Mouse (Mus musculus) bone marrow macrophage, adult 2 months (primary cell): ENCODE data around the gene Gm20388. TPM values are rescaled to one million over a fixed set of nuclear protein-coding genes. Genes with fewer than 3 reads are reported as not detected.

Source experiments
- H3K27ac ChIP-seq: 2 replicates; pipeline ENCODE4 v1.5.1; 2012; ENCODE audit warnings: low read depth, low read length; ENCODE audit not compliant: insufficient read depth
- H3K4me1 ChIP-seq: 2 replicates; pipeline ENCODE4 v1.6.1; 2012; ENCODE audit warnings: low read length; ENCODE audit not compliant: control insufficient read depth, insufficient read depth
- H3K4me3 ChIP-seq: 2 replicates; pipeline ENCODE4 v1.5.1; 2012; ENCODE audit warnings: mild to moderate bottlenecking, low read length, moderate library complexity; ENCODE audit not compliant: insufficient read depth
- CTCF ChIP-seq: IDR thresholded peaks from 2 replicates; pipeline ENCODE4 v1.5.1; 2012; ENCODE audit warnings: low read depth, mild to moderate bottlenecking, low read length, moderate library complexity
- POLR2A ChIP-seq: IDR thresholded peaks from 2 replicates; pipeline ENCODE4 v1.6.1; 2012; ENCODE audit warnings: mild to moderate bottlenecking, low read depth, low read length, borderline replicate concordance
- polyA plus RNA-seq: library from polyadenylated mRNA; stranded (reverse); fragments of >200 nt; gene quantifications from 2 replicates; pipeline ENCODE4 v1.2.4, GENCODE M21; 2012; ENCODE audit not compliant: missing spikeins, insufficient read depth, insufficient read length

The Gm20388 gene
- polyA plus RNA-seq, 1 experiment: 32.7 TPM

DNA sequence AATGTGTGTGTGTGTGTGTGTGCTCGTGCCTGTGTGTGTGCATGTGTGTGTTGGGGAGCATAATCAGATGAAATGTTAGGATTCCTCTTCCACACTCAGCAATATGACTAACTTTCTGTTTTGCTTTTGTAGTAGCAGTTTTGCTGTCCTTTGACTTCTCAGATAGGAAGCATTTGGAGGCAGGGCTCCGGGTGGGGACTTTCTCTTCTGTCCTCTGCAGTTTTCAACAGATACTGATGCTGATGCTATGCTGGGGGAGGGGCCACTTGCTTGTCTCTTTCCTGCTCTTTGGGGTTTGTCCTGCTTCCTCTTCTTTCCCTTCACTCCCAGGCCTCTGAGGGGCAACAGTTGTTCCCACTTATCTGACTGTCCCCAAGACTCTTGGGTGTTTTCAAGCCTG, 4319.2 kb downstream of the Gm20388 start:
- H3K4me3 ChIP-seq: peak overlapping the region; percentile 20
- no peak for TF ChIP-seq POLR2A
- TF ChIP-seq CTCF: no peak
- H3K27ac ChIP-seq: peak overlapping the region; percentile 81
- H3K4me1 ChIP-seq: peaks cover 44% of the 10 kb centered on the region

DNA sequence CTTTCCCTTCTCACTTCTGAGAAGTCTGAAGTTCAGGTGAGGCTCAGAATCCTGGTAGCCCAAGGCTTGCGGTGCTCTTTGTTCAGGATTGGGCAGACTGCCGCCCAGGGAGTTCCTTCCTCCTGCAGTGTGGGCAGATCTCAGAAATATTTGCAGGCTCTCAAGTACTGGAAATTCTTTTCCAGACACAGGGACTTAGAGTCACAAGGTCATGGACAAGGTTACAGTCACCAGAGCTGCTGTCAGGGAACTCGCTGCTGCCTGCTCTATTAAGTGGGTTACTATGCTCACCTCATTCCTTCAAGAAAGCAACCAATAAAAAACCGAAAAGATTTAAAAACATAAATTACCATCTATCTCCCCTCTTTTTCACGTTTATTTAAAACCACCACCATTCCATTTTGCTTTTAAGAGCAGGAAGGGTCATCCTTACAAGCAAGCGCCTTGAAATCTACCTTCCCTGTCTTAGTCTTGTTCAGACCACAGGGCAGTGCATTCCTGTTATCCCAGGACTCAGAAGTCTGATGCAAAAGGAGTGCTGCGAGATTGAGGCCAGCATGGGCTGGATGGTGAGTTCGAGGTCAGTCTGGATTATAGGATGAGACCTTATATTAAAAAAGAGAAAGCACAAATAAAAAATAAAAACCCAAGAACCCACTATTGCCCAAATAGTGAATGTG, 4320.0 kb downstream of the Gm20388 start:
- TF ChIP-seq CTCF (no peak), POLR2A (no peak)

DNA sequence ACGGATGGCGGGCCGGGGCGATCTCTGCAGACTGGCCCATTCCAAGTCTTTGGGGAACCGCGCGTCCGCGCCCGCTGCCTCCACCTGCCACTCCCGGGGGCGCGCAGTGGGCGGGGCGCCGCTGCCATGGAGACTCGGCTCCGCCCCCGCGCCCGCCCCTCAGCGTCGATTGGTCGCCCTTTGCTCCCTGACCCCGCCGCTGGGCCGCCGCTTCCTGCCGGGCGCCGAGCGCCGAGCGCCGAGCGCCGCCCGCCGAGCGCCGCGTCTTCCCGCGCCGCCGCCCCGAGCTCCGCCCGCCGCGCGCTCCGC, 4320.5 kb downstream of the Gm20388 start, which contains the start of gene Galnt2:
Gene Galnt2 (plus strand): TSS at position 216 of the 309 bp plus-strand sequence.
- Histone ChIP-seq H3K4me1 (peaks cover 44% of the 10 kb centered on the region), H3K27ac (peak within 1 kb of the TSS; percentile 81), H3K4me3 (peak within 1 kb of the TSS; percentile 81)
- no peak for TF ChIP-seq CTCF

More for the DNA sequence above, 4320.0 kb downstream of the Gm20388 start:
- Histone ChIP-seq H3K4me1 (peaks cover 44% of the 10 kb centered on the region), H3K4me3 (peak overlapping the region; percentile 81), H3K27ac (peak overlapping the region; percentile 81)

DNA sequence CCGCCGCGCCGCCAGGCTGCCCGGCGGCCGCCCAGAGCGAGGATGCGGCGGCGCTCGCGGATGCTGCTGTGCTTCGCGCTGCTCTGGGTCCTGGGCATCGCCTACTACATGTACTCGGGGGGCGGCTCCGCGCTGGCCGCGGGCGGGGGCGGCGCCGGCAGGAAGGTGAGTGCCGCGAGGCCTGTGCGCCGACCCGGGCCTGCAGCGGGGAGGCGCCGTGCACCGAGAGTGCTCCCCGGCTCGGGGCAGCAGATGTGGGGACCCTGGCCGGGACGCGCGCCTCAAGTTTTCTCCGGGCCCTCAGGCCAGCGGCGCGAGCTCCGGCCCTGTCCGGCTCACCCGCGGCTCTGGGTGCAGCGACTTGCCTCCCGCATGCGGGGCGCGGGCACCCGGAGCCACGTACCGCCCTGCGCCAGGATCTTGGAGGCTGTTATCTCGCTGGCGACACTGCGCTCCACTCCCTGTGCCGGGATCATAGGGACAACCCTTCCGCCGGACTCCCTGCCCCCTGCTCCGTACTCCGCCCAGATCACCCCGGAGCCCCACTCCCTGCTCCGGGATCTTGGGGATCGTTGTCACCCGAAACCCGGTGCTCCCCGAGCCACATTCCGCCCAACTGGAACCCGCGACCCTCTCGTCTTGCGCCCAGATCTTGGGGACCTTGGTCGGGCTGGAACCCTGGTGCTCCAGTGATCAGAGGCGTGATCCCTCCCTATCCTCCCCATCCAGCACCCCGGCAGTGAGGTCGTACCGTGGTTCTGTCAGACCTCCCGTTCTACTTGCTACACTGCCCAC, 4321.0 kb downstream of the Gm20388 start:
- Histone ChIP-seq H3K27ac (0 out of 2 replicates have a peak overlapping the region, but pooled peaks have one; percentile 27), H3K4me1 (peaks cover 44% of the 10 kb centered on the region)

DNA sequence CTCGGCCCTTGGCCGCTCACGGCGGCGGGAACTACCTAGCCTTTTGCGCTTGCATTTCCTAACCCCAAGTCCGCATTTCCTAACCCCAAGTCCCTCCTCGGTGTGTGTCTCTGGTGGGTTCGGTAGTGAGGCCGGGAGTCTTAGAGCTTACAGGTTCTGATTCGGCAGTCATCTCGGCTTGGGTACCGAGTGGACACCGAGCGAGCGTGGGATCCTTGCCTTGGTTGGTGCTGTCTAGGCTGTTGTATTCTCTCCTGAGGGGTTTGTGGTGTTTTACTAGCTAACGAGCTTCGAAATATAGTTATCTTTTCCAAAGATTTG, 4321.6 kb downstream of the Gm20388 start:
- Histone ChIP-seq H3K4me3 (peak overlapping the region; percentile 81), H3K4me1 (peaks cover 44% of the 10 kb centered on the region), H3K27ac (no peak overlapping the region)
- no peak for TF ChIP-seq POLR2A
- no peak for TF ChIP-seq CTCF

More for the DNA sequence above, 4321.0 kb downstream of the Gm20388 start:
- TF ChIP-seq POLR2A (no peak), CTCF (no peak)
- peak overlapping the region; percentile 81 for H3K4me3 ChIP-seq

DNA sequence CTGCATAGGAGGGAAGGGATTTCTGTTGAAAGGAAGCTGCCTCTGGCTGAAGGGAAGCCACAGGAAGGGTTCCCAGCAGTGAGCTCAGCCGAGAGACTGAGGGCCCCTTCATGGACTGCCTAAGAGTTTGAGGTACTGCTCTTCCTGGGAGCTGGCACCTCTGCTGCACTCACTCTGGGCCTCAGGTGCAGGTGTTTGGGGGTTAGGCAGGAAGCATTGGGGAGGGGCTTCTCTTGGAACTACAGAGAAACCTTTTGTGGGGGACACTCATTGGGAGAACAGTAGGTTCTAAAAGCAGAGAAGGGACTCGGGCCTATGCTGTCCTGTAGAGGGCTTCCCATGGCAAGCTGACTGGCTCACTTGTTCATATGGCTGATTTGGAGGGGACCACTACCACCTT, 4323.9 kb downstream of the Gm20388 start:
- no peak overlapping the region for H3K4me3 ChIP-seq
- no peak for TF ChIP-seq CTCF
- peaks cover 32% of the 10 kb centered on the region for H3K4me1 ChIP-seq
- H3K27ac ChIP-seq: no peak overlapping the region

- peaks cover 34% of the 10 kb centered on the region for H3K4me1 ChIP-seq
- no peak overlapping the region for H3K27ac ChIP-seq
- H3K4me3 ChIP-seq: no peak overlapping the region
- TF ChIP-seq POLR2A (no peak), CTCF (no peak)
These were observed 4324.9 kb downstream of the Gm20388 start for GRCm38 (mm10) chr8:124235536-124235935.

DNA sequence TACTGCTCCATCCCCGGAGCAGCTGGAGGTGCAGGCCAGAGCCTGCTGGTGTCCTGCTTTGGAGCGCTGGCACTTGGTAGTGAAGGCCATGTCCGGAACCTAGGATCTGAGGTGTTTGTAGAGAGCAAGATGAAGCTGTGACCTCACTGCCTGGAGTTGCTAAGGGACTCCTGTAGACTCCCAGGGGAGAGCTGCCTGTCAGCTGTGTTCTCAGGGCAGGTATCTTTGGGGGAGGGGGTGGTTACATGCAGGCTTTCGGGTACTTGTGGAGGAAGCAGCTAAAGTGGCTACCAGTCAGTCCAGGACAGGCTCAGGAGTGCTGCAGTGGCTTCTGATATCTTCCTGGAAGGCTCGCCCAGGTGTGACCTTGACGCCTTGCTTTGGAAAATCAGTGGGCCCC, 4328.7 kb downstream of the Gm20388 start:
- no peak overlapping the region for H3K27ac ChIP-seq
- H3K4me3 ChIP-seq: no peak overlapping the region
- TF ChIP-seq CTCF (no peak), POLR2A (no peak)
- H3K4me1 ChIP-seq: peaks cover 35% of the 10 kb centered on the region

- no peak overlapping the region for H3K27ac ChIP-seq
- TF ChIP-seq CTCF (no peak), POLR2A (no peak)
These were observed 4330.3 kb downstream of the Gm20388 start for GRCm38 (mm10) chr8:124240932-124241331.

GRCm38 (mm10) chr8:124242208-124242607, 4331.6 kb downstream of the Gm20388 start:
- Histone ChIP-seq H3K4me3 (no peak overlapping the region), H3K4me1 (peaks cover 33% of the 10 kb centered on the region)

More at GRCm38 (mm10) chr8:124240932-124241331, 4330.3 kb downstream of the Gm20388 start:
- peaks cover 33% of the 10 kb centered on the region for H3K4me1 ChIP-seq
- H3K4me3 ChIP-seq: no peak overlapping the region

More at GRCm38 (mm10) chr8:124242208-124242607, 4331.6 kb downstream of the Gm20388 start:
- H3K27ac ChIP-seq: peak overlapping the region; percentile 59
- TF ChIP-seq CTCF: no peak
- no peak for TF ChIP-seq POLR2A
